Mouse (Mus musculus) forebrain, embryonic 13.5 days (tissue): ENCODE measurements around the gene Dkkl1. TPM values are rescaled to one million over a fixed set of nuclear protein-coding genes. Genes with fewer than 3 reads are reported as not detected.
A peak's percentile ranks its signal among the peaks of the same experiment; 100 is the strongest.

ENCODE experiments used
- ATAC-seq: fragments of 200-750 bp; cut with Nextera tagmentation; 2 replicates; pipeline ENCODE4 v1.8.0; 2017
- H3K27ac ChIP-seq: fragments of 300-500 bp; sonication (generic); 2 replicates; pipeline ENCODE4 v1.5.1; 2015; ENCODE audit warnings: inconsistent platforms, mild to moderate bottlenecking, moderate library complexity
- H3K27me3 ChIP-seq: fragments of 300-500 bp; sonication (generic); 2 replicates; pipeline ENCODE4 v1.6.1; 2015; ENCODE audit warnings: mild to moderate bottlenecking, inconsistent platforms
- H3K36me3 ChIP-seq: fragments of 300-500 bp; sonication (generic); 2 replicates; pipeline ENCODE4 v1.6.1; 2015; ENCODE audit warnings: mild to moderate bottlenecking, inconsistent platforms; ENCODE audit not compliant: poor library complexity, severe bottlenecking
- H3K4me1 ChIP-seq: fragments of 300-500 bp; sonication (generic); 2 replicates; pipeline ENCODE4 v1.6.1; 2015; ENCODE audit warnings: inconsistent platforms
- H3K4me2 ChIP-seq: fragments of 300-500 bp; sonication (generic); 2 replicates; pipeline ENCODE4 v1.6.1; 2015; ENCODE audit warnings: inconsistent platforms, mild to moderate bottlenecking, moderate library complexity
- H3K4me3 ChIP-seq: fragments of 300-500 bp; sonication (generic); 2 replicates; pipeline ENCODE4 v1.5.1; 2015; ENCODE audit warnings: mild to moderate bottlenecking, inconsistent platforms
- H3K9ac ChIP-seq: fragments of 300-500 bp; sonication (generic); 2 replicates; pipeline ENCODE4 v1.6.1; 2015; ENCODE audit warnings: mild to moderate bottlenecking, inconsistent platforms
- H3K9me3 ChIP-seq: fragments of 300-500 bp; sonication (generic); replicated peaks from 2 replicates; pipeline ENCODE4 v1.6.1; 2016; ENCODE audit warnings: inconsistent platforms
- WGBS: fragments of 180-500 bp; shearing (Covaris S2); methylation state at CpG from one replicate; pipeline ENCODE4 v1.1.7; 2015; 5-methylcytosine and 5-hydroxymethylcytosine counted together
- polyA plus RNA-seq: library from polyadenylated mRNA; unstranded; fragments of >200 nt; fragmentation: Nextera tagmentation; extraction: Ambion mirVana; gene quantifications from 2 replicates; pipeline ENCODE4 v1.2.1, GENCODE M21; 2015

Dkkl1 gene
- polyA plus RNA-seq, 1 experiment from 2014 or later: 0.59 TPM

GRCm38 (mm10) chr7:45235656-45236180 is 23.8 kb upstream of the Dkkl1 start:
- no peaks in the 10 kb centered on the region for H3K9me3 ChIP-seq
- H3K27ac ChIP-seq: peak overlapping the region; percentile 68; the same call in 1 of the 2 replicates
- H3K4me1 ChIP-seq: peaks cover 38% of the 10 kb centered on the region
- peak overlapping the region; percentile 27; the same call in 1 of the 2 replicates for H3K9ac ChIP-seq
- H3K36me3 ChIP-seq: peaks cover 23% of the 10 kb centered on the region
- H3K27me3 ChIP-seq: peaks cover 40% of the 10 kb centered on the region
- H3K4me2 ChIP-seq: peak overlapping the region; percentile 49
- WGBS: 31% methylated on average over 17 of the region's 17 CpGs
- ATAC-seq: 0 out of 2 replicates have a peak, but pooled peaks have one; percentile 26
- peak overlapping the region; percentile 13 for H3K4me3 ChIP-seq

- peak; percentile 80 for ATAC-seq
- 5% methylated on average over 21 of the region's 21 CpGs for WGBS
- H3K27me3 ChIP-seq: peaks cover 36% of the 10 kb centered on the region
- peak overlapping the region; percentile 49 for H3K4me2 ChIP-seq
- peaks cover 35% of the 10 kb centered on the region for H3K4me1 ChIP-seq
- H3K9ac ChIP-seq: peak overlapping the region; percentile 27
- no peaks in the 10 kb centered on the region for H3K9me3 ChIP-seq
- peaks cover 23% of the 10 kb centered on the region for H3K36me3 ChIP-seq
- H3K4me3 ChIP-seq: peak overlapping the region; percentile 13
- H3K27ac ChIP-seq: peak overlapping the region; percentile 68
Measured at GRCm38 (mm10) chr7:45234922-45235571, 23.1 kb upstream of the Dkkl1 start.

- Histone ChIP-seq H3K4me3 (no peak overlapping the region; the same call in 1 of the 2 replicates), H3K27me3 (peaks cover 32% of the 10 kb centered on the region), H3K9ac (peak overlapping the region; percentile 46), H3K27ac (peak overlapping the region; percentile 68), H3K4me1 (peaks cover 35% of the 10 kb centered on the region), H3K4me2 (peak overlapping the region; percentile 49), H3K9me3 (no peaks in the 10 kb centered on the region), H3K36me3 (peaks cover 29% of the 10 kb centered on the region)
- ATAC-seq: peak; percentile 37; the same call in 1 of the 2 replicates
- 6% methylated on average over 29 of the region's 29 CpGs for WGBS
Measured at GRCm38 (mm10) chr7:45234333-45234841, 22.4 kb upstream of the Dkkl1 start.

GRCm38 (mm10) chr7:45233580-45234332 is 21.8 kb upstream of the Dkkl1 start:
- Histone ChIP-seq H3K4me2 (peak overlapping the region; percentile 49), H3K27me3 (peaks cover 26% of the 10 kb centered on the region), H3K36me3 (peaks cover 36% of the 10 kb centered on the region), H3K27ac (peak overlapping the region; percentile 68), H3K9me3 (no peaks in the 10 kb centered on the region), H3K4me3 (no peak overlapping the region; the same call in 1 of the 2 replicates), H3K9ac (peak overlapping the region; percentile 46), H3K4me1 (peaks cover 35% of the 10 kb centered on the region)
- WGBS: 21% methylated on average over 19 of the region's 20 CpGs
- peak; percentile 37 for ATAC-seq

GRCm38 (mm10) chr7:45232716-45233465 is 20.9 kb upstream of the Dkkl1 start:
- Histone ChIP-seq H3K4me1 (peaks cover 35% of the 10 kb centered on the region), H3K9ac (no peak overlapping the region), H3K27me3 (peaks cover 17% of the 10 kb centered on the region), H3K9me3 (no peaks in the 10 kb centered on the region), H3K4me2 (no peak overlapping the region), H3K36me3 (peaks cover 44% of the 10 kb centered on the region), H3K4me3 (no peak overlapping the region), H3K27ac (peak overlapping the region; percentile 44)
- WGBS: 73% methylated on average over 13 of the region's 13 CpGs
- no peak for ATAC-seq

- no peak overlapping the region for H3K27ac ChIP-seq
- no peaks in the 10 kb centered on the region for H3K9me3 ChIP-seq
- ATAC-seq: no peak
- no peak overlapping the region for H3K4me3 ChIP-seq
- 91% methylated on average over 11 of the region's 11 CpGs for WGBS
- H3K4me2 ChIP-seq: no peak overlapping the region
- no peak overlapping the region for H3K9ac ChIP-seq
- H3K27me3 ChIP-seq: peaks cover 11% of the 10 kb centered on the region; the same call in 1 of the 2 replicates
- peaks cover 35% of the 10 kb centered on the region for H3K4me1 ChIP-seq
- H3K36me3 ChIP-seq: peaks cover 52% of the 10 kb centered on the region
Measured at GRCm38 (mm10) chr7:45231941-45232340, 20.0 kb upstream of the Dkkl1 start.

GRCm38 (mm10) chr7:45231192-45231591 is 19.2 kb upstream of the Dkkl1 start:
- WGBS: 90% methylated on average over 12 of the region's 12 CpGs

GRCm38 (mm10) chr7:45229459-45230203 is 17.7 kb upstream of the Dkkl1 start:
- 93% methylated on average over 7 of the region's 7 CpGs for WGBS
- Histone ChIP-seq H3K4me1 (peaks cover 23% of the 10 kb centered on the region), H3K9me3 (no peaks in the 10 kb centered on the region), H3K4me2 (no peak overlapping the region), H3K9ac (no peak overlapping the region), H3K27me3 (no peaks in the 10 kb centered on the region; the same call in 1 of the 2 replicates), H3K4me3 (no peak overlapping the region), H3K36me3 (peaks cover 75% of the 10 kb centered on the region), H3K27ac (no peak overlapping the region)
- no peak for ATAC-seq

More at GRCm38 (mm10) chr7:45231192-45231591, 19.2 kb upstream of the Dkkl1 start:
- Histone ChIP-seq H3K27me3 (peaks cover 5% of the 10 kb centered on the region; the same call in 1 of the 2 replicates), H3K9me3 (no peaks in the 10 kb centered on the region), H3K4me3 (no peak overlapping the region), H3K4me1 (peaks cover 35% of the 10 kb centered on the region), H3K36me3 (peaks cover 59% of the 10 kb centered on the region), H3K27ac (no peak overlapping the region), H3K4me2 (no peak overlapping the region), H3K9ac (no peak overlapping the region)
- ATAC-seq: no peak

- Histone ChIP-seq H3K4me2 (no peak overlapping the region), H3K4me1 (peaks cover 17% of the 10 kb centered on the region), H3K27me3 (no peaks in the 10 kb centered on the region; the same call in 1 of the 2 replicates), H3K9me3 (no peaks in the 10 kb centered on the region), H3K9ac (no peak overlapping the region), H3K27ac (no peak overlapping the region), H3K4me3 (no peak overlapping the region), H3K36me3 (peaks cover 81% of the 10 kb centered on the region)
- ATAC-seq: no peak
- 95% methylated on average over 8 of the region's 8 CpGs for WGBS
Measured at GRCm38 (mm10) chr7:45229046-45229445, 17.1 kb upstream of the Dkkl1 start.

- WGBS: 97% methylated on average over 18 of the region's 18 CpGs
- no peaks in the 10 kb centered on the region for H3K9me3 ChIP-seq
- H3K36me3 ChIP-seq: peaks cover 86% of the 10 kb centered on the region
- H3K4me2 ChIP-seq: no peak overlapping the region
- no peak for ATAC-seq
- H3K4me3 ChIP-seq: no peak overlapping the region
- H3K27ac ChIP-seq: no peak overlapping the region
- no peaks in the 10 kb centered on the region for H3K27me3 ChIP-seq
- H3K9ac ChIP-seq: no peak overlapping the region
- H3K4me1 ChIP-seq: peaks cover 12% of the 10 kb centered on the region
Measured at GRCm38 (mm10) chr7:45228548-45228947, 16.6 kb upstream of the Dkkl1 start.

- H3K9me3 ChIP-seq: no peaks in the 10 kb centered on the region
- H3K4me3 ChIP-seq: no peak overlapping the region
- H3K9ac ChIP-seq: no peak overlapping the region
- ATAC-seq: no peak
- no peaks in the 10 kb centered on the region for H3K4me1 ChIP-seq
- no peak overlapping the region for H3K4me2 ChIP-seq
- H3K36me3 ChIP-seq: peaks cover 87% of the 10 kb centered on the region
- H3K27me3 ChIP-seq: no peaks in the 10 kb centered on the region
- over 99% methylated on average over 5 of the region's 5 CpGs for WGBS
- H3K27ac ChIP-seq: no peak overlapping the region
Measured at GRCm38 (mm10) chr7:45226421-45226820, 14.5 kb upstream of the Dkkl1 start.
